Mouse (Mus musculus): ENCODE results near the gene Olfr996.
A peak's percentile ranks its signal among the peaks of the same experiment; 100 is the strongest.
"Not testable (repeated sequence)": the region's sequence is repeated elsewhere in the genome, so short reads cannot be mapped to it uniquely, and the experiment has no call there.

The Olfr996 gene

GRCm38 (mm10) chr2:85578915-85579314 is at the start of gene Olfr996:
Gene Olfr996, plus strand, starts transcription at chr2:85579215.
- DNase-seq (ENCODE audit: low read depth, low spot score), result no peak

GRCm38 (mm10) chr2:85532082-85532778 is 46.8 kb upstream of the Olfr996 start:
- DNase-seq (ENCODE audit: low read depth, low spot score), result no peak

- DNase-seq (ENCODE audit: low read depth, low spot score), result no peak
Measured at GRCm38 (mm10) chr2:85533934-85534333, 45.1 kb upstream of the Olfr996 start.

GRCm38 (mm10) chr2:85554806-85555205 is 24.2 kb upstream of the Olfr996 start:
- DNase-seq (ENCODE audit: low read depth, low spot score), result no peak

GRCm38 (mm10) chr2:85560226-85560625 is 18.8 kb upstream of the Olfr996 start:
- DNase-seq (ENCODE audit: low read depth, low spot score), result no peak

- peak; percentile 47 for DNase-seq (ENCODE audit: low read depth, low spot score)
Measured at GRCm38 (mm10) chr2:85561187-85561586, 17.8 kb upstream of the Olfr996 start.

GRCm38 (mm10) chr2:85588648-85589047 is 9.6 kb downstream of the Olfr996 start, which contains the start of gene Olfr998:
Gene Olfr998, plus strand, starts transcription at chr2:85588948.
- DNase-seq (ENCODE audit: low read depth, low spot score), result not testable (repeated sequence)

GRCm38 (mm10) chr2:85611803-85612202 is 32.8 kb downstream of the Olfr996 start, which contains the start of gene Olfr1000:
Gene Olfr1000, minus strand, starts transcription at chr2:85611903.
- DNase-seq (ENCODE audit: low read depth, low spot score), result no peak
